Comparison of ENCODE assay signal across 13 mouse cellular contexts in the genomic region with DNA sequence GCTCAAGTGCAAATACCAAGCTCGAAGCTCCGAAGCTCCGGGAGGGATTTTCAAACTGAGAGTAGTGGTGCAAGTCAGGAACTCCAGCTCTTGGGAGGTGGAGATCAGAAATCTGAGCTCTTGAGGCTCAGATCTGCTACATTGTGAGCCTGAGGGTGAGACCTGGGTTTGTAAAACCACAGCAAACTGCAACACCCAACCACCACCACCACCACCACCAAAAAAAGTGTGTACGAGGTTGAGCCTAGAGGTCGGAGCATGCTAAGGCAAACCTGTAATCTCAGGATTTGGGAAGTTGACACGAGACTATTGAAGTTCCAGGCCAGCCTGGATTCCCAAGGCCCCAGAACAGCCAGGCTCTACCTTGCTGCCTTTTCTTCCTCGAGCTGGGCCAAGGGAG. TPM values are rescaled to one million over a fixed set of nuclear protein-coding genes. Genes with fewer than 3 reads are reported as not detected.
DNase-seq lines count a peak whose midpoint lies in the region; ATAC-seq and TF ChIP-seq lines count a peak whose summit lies in the region.
"Had no signal": no experiment of that assay in that cellular context is flagged by ENCODE, and none has a peak within 500 bp of the region (broad histone marks: within the 10 kb centered on the region; RNA-seq: fewer than 3 reads in every experiment).

No protein-coding gene starts in this region.

- H3K27me3 ChIP-seq in hindbrain, embryonic 10.5 days (ENCODE audit: insufficient read depth, poor library complexity, severe bottlenecking): peaks cover 17% of the 10 kb centered on the region
- no peaks in the 10 kb centered on the region for H3K27me3 ChIP-seq in hindbrain, embryonic 16.5 days (replicated peaks; ENCODE audit: control insufficient read depth, insufficient read depth, low read length)
- no peaks in the 10 kb centered on the region for H3K27me3 ChIP-seq in stomach, embryonic 15.5 days (replicated peaks)
- no peaks in the 10 kb centered on the region for H3K27me3 ChIP-seq in stomach, postnatal 0 days (ENCODE audit: control insufficient read depth, insufficient read depth, low read length)
- no peaks in the 10 kb centered on the region for H3K27me3 ChIP-seq in liver, embryonic 13.5 days
- H3K27me3 ChIP-seq: lung, embryonic 15.5 days had no signal

- H3K4me1 ChIP-seq in hindbrain, embryonic 10.5 days (replicated peaks): peaks cover 40% of the 10 kb centered on the region
- peaks cover 9% of the 10 kb centered on the region for H3K4me1 ChIP-seq in hindbrain, embryonic 16.5 days (ENCODE audit: control insufficient read depth, insufficient read depth, low read depth, low read length)
- peaks cover 18% of the 10 kb centered on the region; the same call in 1 of the 2 replicates for H3K4me1 ChIP-seq in stomach, embryonic 15.5 days
- no peaks in the 10 kb centered on the region for H3K4me1 ChIP-seq in stomach, postnatal 0 days (replicated peaks; ENCODE audit: control insufficient read depth, insufficient read depth)
- peaks cover 94% of the 10 kb centered on the region for H3K4me1 ChIP-seq in liver, embryonic 13.5 days (replicated peaks)

- no peak overlapping the region for H3K4me2 ChIP-seq in hindbrain, embryonic 16.5 days (ENCODE audit: low read length)
- H3K4me2 ChIP-seq in stomach, embryonic 15.5 days: no peak overlapping the region
- H3K4me2 ChIP-seq in stomach, postnatal 0 days (replicated peaks; ENCODE audit: low read depth): no peak overlapping the region
- H3K4me2 ChIP-seq in liver, embryonic 13.5 days: peak overlapping the region; percentile 66
- H3K4me2 ChIP-seq: lung, embryonic 15.5 days had no signal

- TF ChIP-seq CTCF in stomach, postnatal 0 days (IDR thresholded peaks at IDR 0.05; ENCODE audit: low read depth): no peak

- 65% methylated on average over 7 of the region's 7 CpGs for WGBS in hindbrain, embryonic 10.5 days
- WGBS in hindbrain, embryonic 16.5 days: 84% methylated on average over 7 of the region's 7 CpGs
- WGBS in stomach, embryonic 15.5 days: 73% methylated on average over 7 of the region's 7 CpGs
- 65% methylated on average over 7 of the region's 7 CpGs for WGBS in stomach, postnatal 0 days
- WGBS in liver, embryonic 13.5 days (ENCODE audit: insufficient replicate concordance): 41% methylated on average over 7 of the region's 7 CpGs

- ATAC-seq in hindbrain, embryonic 16.5 days: no peak
- ATAC-seq in stomach, embryonic 15.5 days (ENCODE audit: insufficient read depth, low FRiP score, low read depth): no peak
- no peak for ATAC-seq in stomach, postnatal 0 days (ENCODE audit: low FRiP score, low TSS enrichment)
- no peak for ATAC-seq in liver, embryonic 13.5 days (ENCODE audit: low read depth)

- H3K9ac ChIP-seq in hindbrain, embryonic 16.5 days (ENCODE audit: low read depth, low read length): no peak overlapping the region
- H3K9ac ChIP-seq in stomach, embryonic 15.5 days: no peak overlapping the region
- H3K9ac ChIP-seq in stomach, postnatal 0 days (ENCODE audit: low read length): no peak overlapping the region
- peak overlapping the region; percentile 71 for H3K9ac ChIP-seq in liver, embryonic 13.5 days
- H3K9ac ChIP-seq: lung, embryonic 15.5 days; neural tube, embryonic 12.5 days had no signal

- H3K27ac ChIP-seq in hindbrain, embryonic 10.5 days: peak overlapping the region; percentile 84
- H3K27ac ChIP-seq in hindbrain, embryonic 16.5 days (ENCODE audit: low read depth, low read length): no peak overlapping the region
- peak overlapping the region; percentile 18; the same call in 1 of the 2 replicates for H3K27ac ChIP-seq in stomach, embryonic 15.5 days
- H3K27ac ChIP-seq in stomach, postnatal 0 days (replicated peaks): no peak overlapping the region
- H3K27ac ChIP-seq in liver, embryonic 13.5 days: peak overlapping the region; percentile 99
- H3K27ac ChIP-seq: layer of hippocampus, adult 2 months; lung, embryonic 15.5 days had no signal

- TF ChIP-seq EP300 in stomach, postnatal 0 days (optimal IDR thresholded peaks at IDR 0.05): no peak

- no peak for DNase-seq in hindbrain, embryonic 10.5 days (ENCODE audit: low spot score)
- DNase-seq in stomach, postnatal 0 days (ENCODE audit: low spot score): no peak
- no peak for DNase-seq in liver, embryonic 13.5 days
- DNase-seq in gastrocnemius, adult 18-20 months (ENCODE audit: low spot score): no peak
- DNase-seq in testis, postnatal 10 days (ENCODE audit: low spot score): no peak
- DNase-seq in ovary, postnatal 10 days (ENCODE audit: low spot score): no peak
- DNase-seq: gastrocnemius, postnatal 10 days; thymus, postnatal 36 days had no signal

- no peaks in the 10 kb centered on the region for H3K9me3 ChIP-seq in hindbrain, embryonic 10.5 days
- no peaks in the 10 kb centered on the region for H3K9me3 ChIP-seq in hindbrain, embryonic 16.5 days (ENCODE audit: control insufficient read depth, low read length)
- no peaks in the 10 kb centered on the region for H3K9me3 ChIP-seq in stomach, embryonic 15.5 days
- no peaks in the 10 kb centered on the region for H3K9me3 ChIP-seq in stomach, postnatal 0 days (ENCODE audit: control insufficient read depth, low read length)
- H3K9me3 ChIP-seq in liver, embryonic 13.5 days (replicated peaks): no peaks in the 10 kb centered on the region
- H3K9me3 ChIP-seq: lung, embryonic 15.5 days; neural tube, embryonic 12.5 days had no signal

- H3K36me3 ChIP-seq in hindbrain, embryonic 10.5 days: no peaks in the 10 kb centered on the region
- H3K36me3 ChIP-seq in hindbrain, embryonic 16.5 days (ENCODE audit: control insufficient read depth, insufficient read depth, low read length): no peaks in the 10 kb centered on the region
- no peaks in the 10 kb centered on the region for H3K36me3 ChIP-seq in stomach, embryonic 15.5 days
- no peaks in the 10 kb centered on the region for H3K36me3 ChIP-seq in stomach, postnatal 0 days (ENCODE audit: control insufficient read depth, insufficient read depth, low read length)
- H3K36me3 ChIP-seq in liver, embryonic 13.5 days: no peaks in the 10 kb centered on the region
- H3K36me3 ChIP-seq: lung, embryonic 15.5 days; neural tube, embryonic 12.5 days had no signal

- no peak overlapping the region for H3K4me3 ChIP-seq in hindbrain, embryonic 10.5 days
- H3K4me3 ChIP-seq in hindbrain, embryonic 16.5 days (ENCODE audit: low read length): no peak overlapping the region
- H3K4me3 ChIP-seq in stomach, embryonic 15.5 days (replicated peaks): no peak overlapping the region
- H3K4me3 ChIP-seq in stomach, postnatal 0 days (ENCODE audit: low read depth, low read length): no peak overlapping the region
- peak overlapping the region; percentile 30 for H3K4me3 ChIP-seq in liver, embryonic 13.5 days (replicated peaks)
- H3K4me3 ChIP-seq: layer of hippocampus, adult 2 months; lung, embryonic 15.5 days; neural tube, embryonic 12.5 days had no signal

RNA-seq across cellular contexts. Expression of a gene that starts 25.4 kb away (rescaled TPM):
- polyA plus RNA-seq in hindbrain, embryonic 10.5 days (2016; fragmentation: Nextera tagmentation; extraction: Ambion mirVana): 4.2 and 4.6 TPM in 2 replicates
- 13.6 and 14.7 TPM in 2 replicates for polyA plus RNA-seq in hindbrain, embryonic 16.5 days (2015; fragmentation: Nextera tagmentation; extraction: Ambion mirVana)
- 21.5 and 22.0 TPM in 2 replicates for polyA plus RNA-seq in stomach, embryonic 15.5 days (2015; fragmentation: Nextera tagmentation; extraction: Ambion mirVana)
- 9.0 and 13.5 TPM in 2 replicates for polyA plus RNA-seq in stomach, postnatal 0 days (2015; fragmentation: Nextera tagmentation; extraction: Ambion mirVana)
- 27.5 and 28.8 TPM in 2 replicates for polyA plus RNA-seq in liver, embryonic 13.5 days (2015; fragmentation: Nextera tagmentation; extraction: Ambion mirVana)
- total RNA-seq in gastrocnemius, adult 18-20 months (2021): 10 to 100 TPM in 1 of 2 experiments, 1 to 10 TPM in 1; 7.1 to 11.6 TPM

Comparison
In these comparisons a context has a peak if more than half of its experiments do, and no peak if none do; other contexts are left out.
1. H3K27ac ChIP-seq: peak in hindbrain, embryonic 10.5 days (single experiment), stomach, embryonic 15.5 days (single experiment) and liver, embryonic 13.5 days (single experiment); none in hindbrain, embryonic 16.5 days (single experiment) and stomach, postnatal 0 days (single experiment).